Mouse (Mus musculus): ENCODE data around the gene Dyrk1b. TPM values are rescaled to one million over a fixed set of nuclear protein-coding genes. Genes with fewer than 3 reads are reported as not detected.

Gene Dyrk1b
- polyA plus RNA-seq, 1 experiment from 2014 or later: 4.6 TPM

DNA sequence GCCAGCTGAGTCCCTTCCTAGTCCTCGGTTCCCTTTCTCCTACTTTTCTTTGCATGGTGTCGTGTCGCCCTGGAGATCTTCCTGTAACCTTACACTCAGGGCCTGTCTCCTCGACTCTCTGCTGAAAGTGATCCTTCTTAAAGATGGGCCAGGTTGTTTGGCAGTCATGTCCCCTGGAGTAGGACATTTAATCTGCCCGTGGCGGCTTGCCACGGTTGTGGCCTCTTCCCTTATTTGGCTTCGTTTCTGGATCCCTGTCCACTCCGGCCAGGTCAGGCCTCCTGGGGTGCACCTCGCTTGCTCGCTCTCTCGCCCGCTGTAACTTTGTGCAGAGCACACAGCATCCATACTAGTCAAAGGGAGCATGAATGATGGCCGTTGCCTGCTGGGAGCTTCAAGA lies 17.3 kb downstream of the Dyrk1b start:
- Histone ChIP-seq H3K27ac (replicated peaks) (no peak overlapping the region), H3K4me1 (replicated peaks; ENCODE audit: control insufficient read depth, insufficient read depth) (no peaks in the 10 kb centered on the region), H3K36me3 (ENCODE audit: control insufficient read depth, insufficient read depth, low read length) (no peaks in the 10 kb centered on the region; the same call in 1 of the 2 replicates), H3K4me2 (replicated peaks; ENCODE audit: low read depth) (no peak overlapping the region), H3K27me3 (ENCODE audit: control insufficient read depth, insufficient read depth, low read length) (no peaks in the 10 kb centered on the region), H3K9me3 (ENCODE audit: control insufficient read depth, low read length) (no peaks in the 10 kb centered on the region), H3K9ac (ENCODE audit: low read length) (no peak overlapping the region), H3K4me3 (ENCODE audit: low read depth, low read length) (no peak overlapping the region)
- DNase-seq (ENCODE audit: low spot score) (no peak), ATAC-seq (ENCODE audit: low FRiP score, low TSS enrichment) (no peak)
- 70% methylated on average over 14 of the region's 14 CpGs for WGBS
- TF ChIP-seq CTCF (IDR thresholded peaks at IDR 0.05; ENCODE audit: low read depth) (no peak), EP300 (optimal IDR thresholded peaks at IDR 0.05) (no peak)

DNA sequence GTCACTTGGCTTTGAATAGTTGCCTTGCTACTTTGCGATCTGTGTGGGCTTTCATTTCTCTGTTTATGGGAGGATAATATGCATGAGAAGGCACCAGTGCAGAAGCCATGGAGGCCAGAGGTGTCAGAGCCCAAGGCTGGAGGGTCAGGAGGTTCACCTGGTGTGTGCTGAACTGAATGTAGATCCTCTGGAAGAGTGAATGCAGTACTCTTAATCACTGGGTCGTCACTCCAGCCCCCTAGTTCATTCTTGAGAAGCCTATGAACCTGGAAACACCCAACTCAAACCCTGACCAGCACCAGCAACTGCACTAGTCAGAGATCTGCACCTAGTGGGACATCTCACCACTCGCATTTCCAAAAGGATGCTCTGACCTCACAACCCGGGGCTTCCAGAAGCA lies 19.8 kb downstream of the Dyrk1b start:
- Histone ChIP-seq H3K9me3 (ENCODE audit: control insufficient read depth, low read length) (no peaks in the 10 kb centered on the region), H3K27ac (replicated peaks) (no peak overlapping the region), H3K4me1 (replicated peaks; ENCODE audit: control insufficient read depth, insufficient read depth) (no peaks in the 10 kb centered on the region), H3K4me2 (replicated peaks; ENCODE audit: low read depth) (no peak overlapping the region), H3K9ac (ENCODE audit: low read length) (no peak overlapping the region), H3K4me3 (ENCODE audit: low read depth, low read length) (no peak overlapping the region), H3K27me3 (ENCODE audit: control insufficient read depth, insufficient read depth, low read length) (no peaks in the 10 kb centered on the region), H3K36me3 (ENCODE audit: control insufficient read depth, insufficient read depth, low read length) (no peaks in the 10 kb centered on the region)
- TF ChIP-seq EP300 (optimal IDR thresholded peaks at IDR 0.05): no peak
- no peak for TF ChIP-seq CTCF (IDR thresholded peaks at IDR 0.05; ENCODE audit: low read depth)
- 73% methylated on average over 4 of the region's 4 CpGs for WGBS
- no peak for DNase-seq (ENCODE audit: low spot score)
- ATAC-seq (ENCODE audit: low FRiP score, low TSS enrichment): no peak

DNA sequence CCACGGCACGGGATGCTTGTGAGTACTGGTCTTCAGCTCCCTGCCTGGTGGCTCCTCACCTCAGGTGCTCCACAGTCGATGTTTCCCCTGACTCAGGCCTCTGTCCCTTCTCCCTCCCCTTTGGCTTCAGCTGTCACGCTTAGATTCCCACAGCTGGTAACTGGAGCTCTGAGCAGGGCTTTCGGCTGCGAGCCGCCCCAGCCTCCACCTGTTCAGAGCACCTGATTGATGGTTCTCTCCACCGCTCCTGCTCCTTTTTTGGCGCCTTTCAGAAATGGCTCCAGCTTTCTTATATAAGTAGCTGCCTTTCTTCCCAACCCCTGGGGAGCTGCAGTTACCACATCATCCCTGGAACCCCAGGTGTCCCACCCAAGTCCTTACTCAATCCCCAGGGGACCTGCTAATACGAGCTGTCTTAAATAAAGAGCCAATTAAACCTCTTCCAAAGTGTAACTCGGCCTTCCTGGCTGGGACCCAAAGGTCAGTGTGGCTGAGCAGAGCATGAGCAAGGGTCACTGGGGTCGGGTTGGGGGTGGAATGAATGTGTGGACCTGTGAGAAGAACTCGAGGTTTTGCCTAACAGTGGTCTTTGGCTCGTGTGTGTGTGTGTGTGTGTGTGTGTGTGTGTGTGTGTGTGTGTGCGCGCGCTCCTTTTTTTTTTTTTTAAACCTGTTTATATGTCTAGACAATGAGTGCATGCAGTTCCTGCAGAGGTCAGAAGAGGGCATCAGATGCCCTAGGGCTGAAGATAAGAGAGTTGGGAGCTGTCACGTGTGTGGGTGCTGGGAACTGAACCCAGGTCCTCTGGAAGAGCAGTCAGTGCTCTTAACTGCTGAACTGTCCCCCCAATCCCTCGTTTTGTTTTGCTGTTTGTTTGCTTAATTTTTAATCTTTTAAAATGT lies 24.2 kb downstream of the Dyrk1b start:
- H3K4me1 ChIP-seq (replicated peaks; ENCODE audit: control insufficient read depth, insufficient read depth): no peaks in the 10 kb centered on the region
- no peak overlapping the region for H3K4me2 ChIP-seq (replicated peaks; ENCODE audit: low read depth)
- no peak overlapping the region for H3K27ac ChIP-seq (replicated peaks)
- no peak for TF ChIP-seq EP300 (optimal IDR thresholded peaks at IDR 0.05)
- no peak for TF ChIP-seq CTCF (IDR thresholded peaks at IDR 0.05; ENCODE audit: low read depth)
- no peak overlapping the region for H3K9ac ChIP-seq (ENCODE audit: low read length)
- H3K36me3 ChIP-seq (ENCODE audit: control insufficient read depth, insufficient read depth, low read length): no peaks in the 10 kb centered on the region
- ATAC-seq (ENCODE audit: low FRiP score, low TSS enrichment) (no peak), DNase-seq (ENCODE audit: low spot score) (no peak)
- H3K9me3 ChIP-seq (ENCODE audit: control insufficient read depth, low read length): no peaks in the 10 kb centered on the region
- WGBS: 48% methylated on average over 18 of the region's 19 CpGs
- no peak overlapping the region for H3K4me3 ChIP-seq (ENCODE audit: low read depth, low read length)
- H3K27me3 ChIP-seq (ENCODE audit: control insufficient read depth, insufficient read depth, low read length): no peaks in the 10 kb centered on the region

DNA sequence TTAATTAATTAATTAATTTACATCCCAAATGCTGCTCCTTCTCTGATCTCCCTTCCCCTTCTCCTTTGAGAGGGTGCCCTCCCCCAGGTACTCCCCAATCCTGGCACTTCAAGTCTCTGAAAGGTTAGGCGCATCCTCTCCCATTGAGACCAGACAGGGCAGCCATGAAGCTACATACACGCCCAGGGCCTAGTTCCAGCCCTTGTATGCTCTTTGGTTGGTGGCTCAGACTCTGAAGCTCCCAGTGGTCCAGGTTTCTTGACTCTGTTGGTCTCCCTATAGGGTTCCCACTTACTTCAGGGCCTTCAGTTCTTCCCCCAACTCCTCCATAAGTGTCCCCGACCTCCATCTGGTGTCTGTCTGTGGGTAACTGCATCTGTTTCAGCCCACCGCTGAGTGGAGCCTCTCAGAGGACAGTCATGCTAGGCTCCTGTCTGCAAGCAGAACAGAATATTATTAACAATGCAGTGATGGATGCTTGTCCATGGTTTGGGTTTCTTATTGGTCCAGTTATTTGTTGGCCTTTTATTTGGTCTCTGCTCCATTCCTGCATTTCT lies 26.9 kb downstream of the Dyrk1b start:
- Histone ChIP-seq H3K4me2 (replicated peaks; ENCODE audit: low read depth) (no peak overlapping the region), H3K36me3 (ENCODE audit: control insufficient read depth, insufficient read depth, low read length) (no peaks in the 10 kb centered on the region), H3K9me3 (ENCODE audit: control insufficient read depth, low read length) (no peaks in the 10 kb centered on the region), H3K4me3 (ENCODE audit: low read depth, low read length) (no peak overlapping the region), H3K27ac (replicated peaks) (no peak overlapping the region), H3K4me1 (replicated peaks; ENCODE audit: control insufficient read depth, insufficient read depth) (no peaks in the 10 kb centered on the region), H3K27me3 (ENCODE audit: control insufficient read depth, insufficient read depth, low read length) (no peaks in the 10 kb centered on the region), H3K9ac (ENCODE audit: low read length) (no peak overlapping the region)
- TF ChIP-seq CTCF (IDR thresholded peaks at IDR 0.05; ENCODE audit: low read depth): no peak
- 73% methylated on average over 4 of the region's 4 CpGs for whole genome bisulfite sequencing
- ATAC-seq (ENCODE audit: low FRiP score, low TSS enrichment): no peak
- no peak for DNase-seq (ENCODE audit: low spot score)

DNA sequence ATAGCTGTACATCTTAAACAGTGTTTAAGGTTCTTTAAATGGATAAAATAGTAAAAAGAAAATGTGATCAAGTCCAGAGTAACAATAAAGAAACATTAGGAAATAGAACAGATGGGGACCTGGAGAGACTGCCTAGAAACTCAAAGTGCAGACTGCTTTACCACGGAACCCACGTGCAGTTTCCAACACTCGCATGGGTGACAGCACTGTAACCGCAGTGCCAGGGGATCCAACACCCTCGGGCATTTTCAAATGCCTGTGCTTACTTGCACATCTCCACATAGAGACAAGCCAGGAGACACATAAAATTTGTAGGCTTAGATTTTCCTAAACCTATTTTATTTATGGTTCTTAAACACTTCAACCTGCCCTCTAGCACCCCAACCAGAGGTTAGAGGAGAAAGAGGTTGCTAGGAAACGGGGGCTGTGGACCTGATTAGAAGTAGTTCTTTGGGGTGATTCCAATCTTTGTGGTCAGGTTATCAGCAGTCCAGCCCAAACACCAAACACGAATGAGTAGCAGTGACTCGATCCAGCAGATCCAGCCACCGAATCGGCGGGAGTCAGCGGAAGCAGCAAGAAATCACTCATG lies 29.2 kb downstream of the Dyrk1b start:
- peak overlapping the region; percentile 25 for H3K4me3 ChIP-seq (ENCODE audit: low read depth, low read length)
- 28% methylated on average over 12 of the region's 12 CpGs for WGBS
- peak overlapping the region; percentile 52 for H3K4me2 ChIP-seq (replicated peaks; ENCODE audit: low read depth)
- ATAC-seq (ENCODE audit: low FRiP score, low TSS enrichment) (no peak), DNase-seq (ENCODE audit: low spot score) (no peak)
- no peaks in the 10 kb centered on the region for H3K9me3 ChIP-seq (ENCODE audit: control insufficient read depth, low read length)
- TF ChIP-seq CTCF (IDR thresholded peaks at IDR 0.05; ENCODE audit: low read depth) (no peak), EP300 (optimal IDR thresholded peaks at IDR 0.05) (no peak)
- H3K36me3 ChIP-seq (ENCODE audit: control insufficient read depth, insufficient read depth, low read length): no peaks in the 10 kb centered on the region
- H3K4me1 ChIP-seq (replicated peaks; ENCODE audit: control insufficient read depth, insufficient read depth): no peaks in the 10 kb centered on the region
- H3K27ac ChIP-seq (replicated peaks): no peak overlapping the region
- H3K9ac ChIP-seq (ENCODE audit: low read length): peak overlapping the region; percentile 41; the same call in 1 of the 2 replicates
- H3K27me3 ChIP-seq (ENCODE audit: control insufficient read depth, insufficient read depth, low read length): no peaks in the 10 kb centered on the region

Measured in stomach, postnatal 0 days (tissue).